Mouse (Mus musculus) embryonic facial prominence, embryonic 10.5 days (tissue): Measurements from ENCODE around the gene Olfr723. TPM values are rescaled to one million over a fixed set of nuclear protein-coding genes. Genes with fewer than 3 reads are reported as not detected.
"Not testable (repeated sequence)": the region's sequence is repeated elsewhere in the genome, so short reads cannot be mapped to it uniquely, and the experiment has no call there.

ENCODE experiments used
- DNase-seq: peaks from one replicate; pipeline ENCODE4 v3.0.0-alpha.2; 2017; ENCODE audit warnings: low spot score
- H3K27ac ChIP-seq: fragments of 300-500 bp; sonication (generic); replicated peaks from 2 replicates; pipeline ENCODE4 v1.5.1; 2016; ENCODE audit warnings: mild to moderate bottlenecking
- H3K27me3 ChIP-seq: fragments of 300-500 bp; sonication (generic); replicated peaks from 2 replicates; pipeline ENCODE4 v1.6.1; 2016; ENCODE audit warnings: low read depth, mild to moderate bottlenecking; ENCODE audit not compliant: poor library complexity, severe bottlenecking
- H3K36me3 ChIP-seq: fragments of 300-500 bp; sonication (generic); replicated peaks from 2 replicates; pipeline ENCODE4 v1.6.1; 2016; ENCODE audit warnings: mild to moderate bottlenecking, moderate library complexity
- H3K4me1 ChIP-seq: fragments of 300-500 bp; sonication (generic); 2 replicates; pipeline ENCODE4 v1.6.1; 2016
- H3K4me3 ChIP-seq: fragments of 300-500 bp; sonication (generic); 2 replicates; pipeline ENCODE4 v1.5.1; 2016; ENCODE audit warnings: mild to moderate bottlenecking, moderate library complexity
- H3K9me3 ChIP-seq: fragments of 300-500 bp; sonication (generic); 2 replicates; pipeline ENCODE4 v1.6.1; 2016; ENCODE audit warnings: mild to moderate bottlenecking
- WGBS: fragments of 180-500 bp; shearing (Covaris S2); methylation state at CpG from one replicate; pipeline ENCODE4 v1.1.7; 2016; 5-methylcytosine and 5-hydroxymethylcytosine counted together
- polyA plus RNA-seq: library from polyadenylated mRNA; unstranded; fragments of >200 nt; fragmentation: Nextera tagmentation; extraction: Ambion mirVana; gene quantifications from 2 replicates; pipeline ENCODE4 v1.2.1, GENCODE M21; 2016

The Olfr723 gene
- not detected in 2 replicates for polyA plus RNA-seq

GRCm38 (mm10) chr14:49931687-49932086 lies at the start of gene Olfr723:
TSS of gene Olfr723 (minus strand) at chr14:49931787.
- not testable (repeated sequence) for H3K27me3 ChIP-seq, DNase-seq, H3K4me3 ChIP-seq, H3K36me3 ChIP-seq, H3K27ac ChIP-seq, H3K4me1 ChIP-seq, H3K9me3 ChIP-seq

GRCm38 (mm10) chr14:49963174-49963573 lies 31.6 kb upstream of the Olfr723 start, which contains the start of gene Olfr724:
TSS of gene Olfr724 (minus strand) at chr14:49963274.
- not testable (repeated sequence) for H3K36me3 ChIP-seq, H3K9me3 ChIP-seq, H3K27ac ChIP-seq, H3K27me3 ChIP-seq, H3K4me3 ChIP-seq, H3K4me1 ChIP-seq, DNase-seq
- 76% methylated on average over 1 of the region's 1 CpGs for WGBS

GRCm38 (mm10) chr14:49955890-49956289 lies 24.3 kb upstream of the Olfr723 start:
- H3K4me3 ChIP-seq: no peak overlapping the region
- H3K27me3 ChIP-seq: no peaks in the 10 kb centered on the region
- H3K27ac ChIP-seq: no peak overlapping the region
- 0 out of 2 replicates have a peak, but pooled peaks cover 4% of the 10 kb centered on the region for H3K9me3 ChIP-seq
- no peaks in the 10 kb centered on the region for H3K36me3 ChIP-seq
- no peak for DNase-seq
- H3K4me1 ChIP-seq: no peaks in the 10 kb centered on the region
- 59% methylated on average over 2 of the region's 2 CpGs for WGBS

GRCm38 (mm10) chr14:49901899-49902298 lies 29.7 kb downstream of the Olfr723 start, which contains the start of gene Olfr722:
TSS of gene Olfr722 (minus strand) at chr14:49901999.
- H3K27ac ChIP-seq: no peak within 1 kb of the TSS
- H3K9me3 ChIP-seq: no peaks in the 10 kb centered on the region
- H3K4me3 ChIP-seq: no peak within 1 kb of the TSS
- H3K4me1 ChIP-seq: no peaks in the 10 kb centered on the region
- H3K36me3 ChIP-seq: no peaks in the 10 kb centered on the region
- no peak for DNase-seq
- no peaks in the 10 kb centered on the region for H3K27me3 ChIP-seq

Other genes with a start within 250 kb of the Olfr723 start
- 18.8 and 22.8 TPM in 2 replicates for gene Armh4, start 148.4 kb downstream of the Olfr723 start, polyA plus RNA-seq
- gene Olfr722, start 29.8 kb downstream of the Olfr723 start, polyA plus RNA-seq: not detected in 2 replicates
- gene Olfr724, start 31.5 kb upstream of the Olfr723 start, polyA plus RNA-seq: not detected in 2 replicates
- gene Olfr725, start 108.6 kb upstream of the Olfr723 start, polyA plus RNA-seq: not detected in 2 replicates
- gene Olfr726, start 159.2 kb upstream of the Olfr723 start, polyA plus RNA-seq: not detected in 2 replicates
- not detected in 2 replicates for gene Olfr727, start 191.4 kb upstream of the Olfr723 start, polyA plus RNA-seq
- gene Olfr728, start 210.9 kb upstream of the Olfr723 start, polyA plus RNA-seq: not detected in 2 replicates
- gene Olfr729, start 221.1 kb upstream of the Olfr723 start, polyA plus RNA-seq: 0.05 TPM in 1 of 2 replicates, not detected in the other